Mouse (Mus musculus): ENCODE data around the gene Kcnd3.

GRCm38 (mm10) chr3:105623137-105623536 lies 171.0 kb downstream of the Kcnd3 start:
- TF ChIP-seq CTCF (IDR thresholded peaks at IDR 0.05; ENCODE audit: extremely low read depth, insufficient read depth, low read length), result no peak
- TF ChIP-seq POLR2A (IDR thresholded peaks at IDR 0.05; ENCODE audit: extremely low read depth, insufficient read depth, low read length), result no peak
